Mouse (Mus musculus) left cerebral cortex, adult 11 months (tissue): ENCODE results near the gene Olfr958.
A peak's percentile ranks its signal among the peaks of the same experiment; 100 is the strongest.

ENCODE experiments used
- DNase-seq: peaks from one replicate; pipeline ENCODE4 v3.0.0; 2022; ENCODE audit warnings: low spot score

Olfr958 gene

GRCm38 (mm10) chr9:39553946-39554345, at the start of gene Olfr958:
Olfr958 (minus strand) TSS chr9:39554054.
- DNase-seq: no peak

GRCm38 (mm10) chr9:39603333-39603845, 49.5 kb upstream of the Olfr958 start:
- DNase-seq: no peak

- DNase-seq: no peak
Measured at GRCm38 (mm10) chr9:39602536-39603332, 48.9 kb upstream of the Olfr958 start.

- no peak for DNase-seq
Measured at GRCm38 (mm10) chr9:39577050-39577449, 23.2 kb upstream of the Olfr958 start.

- no peak for DNase-seq
Measured at GRCm38 (mm10) chr9:39575469-39575868, 21.6 kb upstream of the Olfr958 start, which contains the start of gene Olfr959. Olfr959 (minus strand) TSS chr9:39575569.

GRCm38 (mm10) chr9:39558349-39558647, 4.4 kb upstream of the Olfr958 start:
- DNase-seq: no peak

- peak; percentile 19 for DNase-seq
Measured at GRCm38 (mm10) chr9:39557529-39558348, 3.9 kb upstream of the Olfr958 start.

- no peak for DNase-seq
Measured at GRCm38 (mm10) chr9:39550806-39551205, 3.0 kb downstream of the Olfr958 start.

- DNase-seq: no peak
Measured at GRCm38 (mm10) chr9:39523616-39524285, 30.1 kb downstream of the Olfr958 start.

GRCm38 (mm10) chr9:39518595-39518994, 35.3 kb downstream of the Olfr958 start:
- DNase-seq: no peak

- DNase-seq: no peak
Measured at GRCm38 (mm10) chr9:39515531-39515930, 38.3 kb downstream of the Olfr958 start, which contains the start of gene Olfr957. Olfr957 (minus strand) TSS chr9:39515809.

GRCm38 (mm10) chr9:39509412-39509811, 44.4 kb downstream of the Olfr958 start:
- DNase-seq: no peak

- peak; percentile 39 for DNase-seq
Measured at GRCm38 (mm10) chr9:39508998-39509397, 44.9 kb downstream of the Olfr958 start.
